Mouse (Mus musculus): Measurements from ENCODE around the gene Gm2115. TPM values are rescaled to one million over a fixed set of nuclear protein-coding genes. Genes with fewer than 3 reads are reported as not detected.

Gm2115 gene
- polyA plus RNA-seq, 1 experiment from 2014 or later, result 0.83 TPM

DNA sequence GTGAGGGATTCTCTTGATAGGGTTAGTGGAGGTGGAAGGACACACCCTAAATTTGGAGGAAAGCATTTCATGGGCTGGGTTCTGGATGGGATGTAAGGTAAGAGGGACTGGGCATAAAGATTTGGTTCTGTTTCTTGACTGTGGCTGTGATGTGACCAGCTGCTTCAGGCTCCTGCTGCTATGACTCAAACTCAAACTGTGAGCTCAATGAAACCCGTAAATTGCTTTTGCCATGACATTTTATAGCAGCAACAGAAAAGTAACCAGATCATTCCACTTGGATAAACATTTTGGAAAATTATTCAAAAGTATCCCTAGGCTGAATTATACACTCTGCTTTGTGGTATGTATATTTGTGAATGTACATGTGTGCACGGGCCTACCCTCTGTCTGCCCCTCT lies 61.9 kb downstream of the Gm2115 start:
- Histone ChIP-seq H3K9ac (no peak overlapping the region), H3K27me3 (no peaks in the 10 kb centered on the region), H3K4me1 (no peaks in the 10 kb centered on the region), H3K27ac (no peak overlapping the region), H3K36me3 (no peaks in the 10 kb centered on the region), H3K9me3 (no peaks in the 10 kb centered on the region), H3K4me2 (replicated peaks) (no peak overlapping the region), H3K4me3 (no peak overlapping the region)
- 94% methylated on average over 2 of the region's 2 CpGs for WGBS
- ATAC-seq (ENCODE audit: low FRiP score, low read depth), result no peak

DNA sequence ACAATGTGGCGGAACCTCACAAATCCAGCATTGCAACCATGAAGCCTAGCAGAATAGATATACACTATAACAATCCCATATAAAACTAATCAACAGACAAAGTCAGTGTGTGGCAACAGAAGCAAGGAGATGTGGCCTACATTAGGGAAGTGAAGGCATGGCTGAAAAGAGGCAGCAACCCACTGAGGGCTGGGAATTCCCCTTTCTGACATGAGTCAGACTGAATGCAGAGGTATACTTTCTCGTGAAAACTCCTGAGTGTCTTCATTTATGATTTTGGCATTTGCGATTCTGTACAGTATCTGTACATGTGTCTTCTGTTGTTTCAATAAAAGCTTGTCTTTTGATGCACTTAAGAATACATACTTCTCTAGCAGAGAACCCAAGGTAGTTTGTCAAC lies 62.6 kb downstream of the Gm2115 start:
- Histone ChIP-seq H3K9me3 (no peaks in the 10 kb centered on the region), H3K27me3 (no peaks in the 10 kb centered on the region), H3K27ac (no peak overlapping the region), H3K9ac (no peak overlapping the region), H3K4me2 (replicated peaks) (no peak overlapping the region), H3K36me3 (no peaks in the 10 kb centered on the region), H3K4me1 (no peaks in the 10 kb centered on the region), H3K4me3 (no peak overlapping the region)
- WGBS, result 87% methylated on average over 3 of the region's 3 CpGs
- no peak for ATAC-seq (ENCODE audit: low FRiP score, low read depth)

DNA sequence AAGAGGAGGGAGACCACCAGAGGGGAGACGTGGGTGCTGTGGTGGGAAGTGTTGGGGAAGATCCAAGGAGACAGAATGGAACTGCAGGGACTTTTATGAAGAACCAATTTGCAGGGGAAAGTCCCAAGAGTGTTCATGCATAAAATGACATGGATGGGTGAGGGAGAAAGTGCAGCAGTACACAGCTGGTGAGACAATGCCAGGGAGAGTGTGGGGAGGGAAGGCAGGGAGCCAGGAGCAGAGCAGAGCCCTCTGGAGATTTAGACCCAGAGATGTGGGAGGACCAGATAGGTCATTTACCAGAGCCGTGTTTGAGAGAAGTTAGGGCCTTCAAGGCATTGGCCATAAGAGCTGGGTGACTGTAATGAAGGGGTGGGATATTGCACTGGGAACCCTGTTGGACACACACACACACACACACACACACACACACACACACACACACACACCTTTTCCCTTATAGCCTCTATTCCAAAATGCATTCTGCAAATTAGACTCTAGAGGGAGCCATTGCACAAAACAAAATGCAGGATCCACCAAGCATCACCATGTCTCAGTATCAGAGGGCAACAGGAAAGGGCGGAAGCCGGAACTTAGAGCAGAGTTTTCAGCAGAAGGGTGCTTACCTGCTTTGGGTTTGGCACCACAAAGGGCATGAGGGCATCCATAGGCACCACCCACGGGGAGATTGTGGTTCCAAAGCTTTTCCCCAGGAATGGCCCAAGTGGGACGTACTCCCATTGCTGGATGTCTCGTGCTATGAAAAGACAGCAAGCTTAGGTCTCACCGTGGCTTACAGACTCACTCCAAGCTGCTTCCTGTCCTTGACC lies 65.5 kb downstream of the Gm2115 start:
- no peak overlapping the region for H3K4me2 ChIP-seq (replicated peaks)
- no peaks in the 10 kb centered on the region for H3K27me3 ChIP-seq
- no peaks in the 10 kb centered on the region for H3K4me1 ChIP-seq
- no peaks in the 10 kb centered on the region for H3K9me3 ChIP-seq
- H3K9ac ChIP-seq, result no peak overlapping the region
- H3K36me3 ChIP-seq, result no peaks in the 10 kb centered on the region
- ATAC-seq (ENCODE audit: low FRiP score, low read depth), result peak; percentile 74
- no peak overlapping the region for H3K27ac ChIP-seq
- WGBS, result 53% methylated on average over 8 of the region's 8 CpGs
- no peak overlapping the region for H3K4me3 ChIP-seq

DNA sequence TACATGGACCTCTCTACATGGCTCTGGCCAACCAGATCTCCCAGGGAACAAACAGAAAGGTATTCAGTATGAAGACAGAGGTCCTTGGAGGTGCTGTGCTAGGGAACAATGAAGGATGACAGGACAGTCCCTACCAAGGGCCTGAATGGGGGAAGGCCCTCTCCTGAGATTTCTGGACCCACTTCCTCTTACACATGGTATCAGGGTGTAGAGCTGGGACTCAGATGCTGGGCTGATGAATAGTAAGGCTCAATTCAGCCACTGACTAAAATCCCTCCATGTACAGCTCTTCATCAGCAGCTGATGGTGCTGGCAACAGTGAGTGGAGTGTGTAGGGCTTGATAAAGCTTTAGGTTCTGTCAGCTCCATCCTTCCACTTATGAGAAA lies 66.2 kb downstream of the Gm2115 start:
- Histone ChIP-seq H3K9me3 (no peaks in the 10 kb centered on the region), H3K27ac (no peak overlapping the region), H3K4me1 (no peaks in the 10 kb centered on the region), H3K36me3 (no peaks in the 10 kb centered on the region), H3K4me3 (no peak overlapping the region), H3K4me2 (replicated peaks) (no peak overlapping the region), H3K9ac (no peak overlapping the region), H3K27me3 (no peaks in the 10 kb centered on the region)
- no peak for ATAC-seq (ENCODE audit: low FRiP score, low read depth)

DNA sequence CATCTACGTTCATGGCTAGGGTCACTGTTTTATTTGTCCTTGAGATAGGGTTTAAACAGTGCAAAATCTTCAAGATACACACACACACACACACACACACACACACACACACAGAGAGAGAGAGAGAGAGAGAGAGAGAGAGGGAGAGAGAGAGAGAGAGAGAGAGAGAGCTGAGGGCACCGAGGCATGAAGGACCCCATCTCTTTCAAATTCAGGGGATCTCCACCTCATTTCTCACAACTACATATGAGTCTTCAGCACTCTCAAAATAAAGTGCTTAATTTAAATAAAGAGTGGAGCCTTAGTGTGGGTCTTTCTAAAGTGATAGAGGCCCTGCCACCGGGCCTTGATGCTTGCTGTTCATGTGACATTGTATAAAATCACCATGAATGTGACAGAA lies 67.2 kb downstream of the Gm2115 start:
- H3K27ac ChIP-seq, result no peak overlapping the region
- 87% methylated on average over 3 of the region's 3 CpGs for WGBS
- H3K36me3 ChIP-seq, result no peaks in the 10 kb centered on the region
- no peaks in the 10 kb centered on the region for H3K9me3 ChIP-seq
- no peaks in the 10 kb centered on the region for H3K27me3 ChIP-seq
- no peak overlapping the region for H3K9ac ChIP-seq
- H3K4me2 ChIP-seq (replicated peaks), result no peak overlapping the region
- no peak for ATAC-seq (ENCODE audit: low FRiP score, low read depth)
- H3K4me1 ChIP-seq, result no peaks in the 10 kb centered on the region
- H3K4me3 ChIP-seq, result no peak overlapping the region

DNA sequence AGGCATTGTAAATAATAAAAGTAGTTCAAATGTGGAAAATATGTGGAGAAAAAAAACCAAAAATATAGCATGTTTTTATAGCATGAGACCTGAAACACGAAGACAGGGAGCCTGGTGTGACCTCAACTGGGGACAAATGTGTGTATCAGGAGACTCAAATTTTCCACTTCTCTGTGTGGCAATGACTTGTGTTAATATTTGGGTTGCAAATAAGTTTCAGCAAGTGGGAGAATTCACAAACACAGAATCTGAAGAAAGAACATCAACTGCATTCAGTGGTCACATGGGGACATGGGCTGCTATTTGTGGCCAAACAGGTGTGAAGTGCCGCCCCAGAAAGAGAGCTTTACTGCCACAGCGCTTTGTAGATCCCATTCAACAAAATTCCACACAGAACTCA lies 67.9 kb downstream of the Gm2115 start:
- WGBS, result 69% methylated on average over 3 of the region's 3 CpGs
- no peak for ATAC-seq (ENCODE audit: low FRiP score, low read depth)
- H3K4me1 ChIP-seq, result no peaks in the 10 kb centered on the region
- no peaks in the 10 kb centered on the region for H3K9me3 ChIP-seq
- H3K4me3 ChIP-seq, result no peak overlapping the region
- H3K36me3 ChIP-seq, result no peaks in the 10 kb centered on the region
- no peaks in the 10 kb centered on the region for H3K27me3 ChIP-seq
- H3K4me2 ChIP-seq (replicated peaks), result no peak overlapping the region
- no peak overlapping the region for H3K27ac ChIP-seq
- no peak overlapping the region for H3K9ac ChIP-seq

DNA sequence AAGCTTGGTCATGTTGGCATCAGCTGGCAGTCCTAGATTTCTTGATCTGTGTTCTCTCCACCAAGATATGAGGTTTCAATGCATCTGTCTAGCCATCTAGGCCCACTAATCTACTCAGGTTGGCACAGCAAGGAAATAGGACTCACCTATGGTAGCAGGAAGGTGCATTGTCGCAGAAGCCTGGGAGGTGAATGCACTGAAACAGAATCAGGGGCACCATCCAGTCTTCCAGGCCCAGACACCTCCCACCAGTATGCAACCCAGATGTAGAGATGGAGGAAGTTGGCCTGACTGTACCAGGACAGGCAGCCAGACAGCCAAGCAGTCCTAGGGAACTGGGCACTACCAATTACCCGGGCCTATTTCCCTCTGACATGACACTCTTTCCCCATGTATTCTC lies 71.9 kb downstream of the Gm2115 start:
- Histone ChIP-seq H3K27me3 (no peaks in the 10 kb centered on the region), H3K4me2 (replicated peaks) (no peak overlapping the region), H3K27ac (no peak overlapping the region), H3K9me3 (no peaks in the 10 kb centered on the region), H3K36me3 (no peaks in the 10 kb centered on the region), H3K4me1 (peaks cover 12% of the 10 kb centered on the region), H3K4me3 (no peak overlapping the region), H3K9ac (no peak overlapping the region)
- WGBS, result 87% methylated on average over 2 of the region's 2 CpGs
- ATAC-seq (ENCODE audit: low FRiP score, low read depth), result no peak

DNA sequence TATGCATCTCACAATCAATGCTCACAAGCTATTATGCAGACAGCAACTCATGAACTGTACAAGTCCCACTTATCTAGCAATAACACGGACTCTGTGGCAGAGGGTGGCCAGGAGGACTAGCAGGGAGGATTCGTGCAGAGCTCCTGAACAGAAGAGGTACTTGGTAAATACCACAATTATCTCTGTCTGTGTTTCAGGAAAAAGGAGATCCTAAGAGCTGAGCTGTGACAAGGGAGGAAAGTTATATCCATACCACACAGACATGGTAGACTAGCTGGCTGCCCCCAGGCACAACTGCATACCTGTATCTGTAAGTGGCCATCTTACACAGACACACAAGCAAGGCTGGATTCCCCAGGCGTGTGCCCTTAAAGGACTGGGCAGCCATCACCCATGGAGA lies 72.6 kb downstream of the Gm2115 start:
- no peak for ATAC-seq (ENCODE audit: low FRiP score, low read depth)
- Histone ChIP-seq H3K9me3 (no peaks in the 10 kb centered on the region), H3K4me1 (peaks cover 12% of the 10 kb centered on the region), H3K27me3 (no peaks in the 10 kb centered on the region), H3K27ac (no peak overlapping the region), H3K9ac (no peak overlapping the region), H3K4me2 (replicated peaks) (no peak overlapping the region), H3K36me3 (no peaks in the 10 kb centered on the region), H3K4me3 (no peak overlapping the region)
- WGBS, result 82% methylated on average over 3 of the region's 3 CpGs

DNA sequence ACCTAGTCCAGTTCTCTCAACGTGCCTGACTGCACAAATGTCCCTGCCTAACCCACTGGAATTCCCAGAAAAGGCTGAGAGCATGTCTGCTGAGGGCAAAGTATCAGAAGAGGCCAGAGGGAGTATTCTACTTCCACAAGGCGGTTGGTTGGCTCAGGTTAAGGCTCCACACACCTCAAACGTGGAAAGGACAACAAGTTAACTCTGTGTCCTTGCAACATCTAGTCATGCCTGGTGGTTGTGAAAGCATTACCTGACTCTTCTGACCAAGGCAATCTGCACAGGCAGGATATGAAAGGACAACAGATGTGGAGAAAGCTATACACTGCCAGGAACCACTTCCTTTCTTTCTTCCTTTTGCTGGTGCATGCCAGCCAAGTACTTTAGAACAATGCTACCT lies 75.7 kb downstream of the Gm2115 start:
- Histone ChIP-seq H3K27ac (no peak overlapping the region), H3K4me3 (no peak overlapping the region), H3K4me2 (replicated peaks) (peak overlapping the region; percentile 94), H3K9me3 (no peaks in the 10 kb centered on the region), H3K36me3 (no peaks in the 10 kb centered on the region), H3K27me3 (no peaks in the 10 kb centered on the region), H3K9ac (no peak overlapping the region), H3K4me1 (peaks cover 12% of the 10 kb centered on the region)
- ATAC-seq (ENCODE audit: low FRiP score, low read depth), result no peak
- 58% methylated on average over 3 of the region's 3 CpGs for WGBS

DNA sequence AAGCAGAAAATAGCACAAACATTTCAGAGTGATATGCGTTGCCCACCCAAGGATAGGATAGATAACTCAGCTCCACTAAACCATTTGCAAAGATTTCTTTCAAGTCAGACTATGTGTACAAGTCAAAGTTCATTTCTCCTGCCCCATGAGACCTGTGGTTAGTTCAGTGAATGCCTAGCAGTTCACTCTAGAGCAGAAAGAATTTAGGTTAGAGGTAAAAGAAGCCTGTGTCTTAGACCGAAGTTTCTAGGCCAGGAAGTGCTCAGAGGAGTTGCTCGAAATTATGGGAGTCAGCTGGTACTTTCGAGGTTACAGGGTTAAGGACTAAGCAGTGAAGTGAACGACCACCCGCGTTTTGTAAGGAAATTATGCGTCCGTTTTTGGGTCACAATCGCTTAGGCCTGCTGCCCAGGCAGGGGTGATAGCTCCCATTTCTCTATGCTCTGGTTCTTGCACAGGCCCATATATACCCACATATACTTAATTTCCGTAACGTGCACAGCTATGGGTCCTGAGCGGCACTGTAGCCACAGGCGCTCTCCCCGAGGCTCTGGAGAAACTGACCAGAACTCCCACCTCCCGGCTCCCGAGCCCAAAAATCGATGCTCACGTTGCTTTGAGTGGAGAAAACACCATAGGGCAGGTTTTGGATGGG lies 76.4 kb downstream of the Gm2115 start:
- peak overlapping the region; percentile 56 for H3K4me3 ChIP-seq
- 7% methylated on average over 19 of the region's 19 CpGs for WGBS
- ATAC-seq (ENCODE audit: low FRiP score, low read depth), result peak; percentile 48; the same call in 1 of the 2 replicates
- peak overlapping the region; percentile 66 for H3K9ac ChIP-seq
- H3K4me2 ChIP-seq (replicated peaks), result peak overlapping the region; percentile 94
- H3K27ac ChIP-seq, result no peak overlapping the region
- H3K4me1 ChIP-seq, result peaks cover 12% of the 10 kb centered on the region
- no peaks in the 10 kb centered on the region for H3K9me3 ChIP-seq
- H3K27me3 ChIP-seq, result no peaks in the 10 kb centered on the region
- H3K36me3 ChIP-seq, result no peaks in the 10 kb centered on the region

DNA sequence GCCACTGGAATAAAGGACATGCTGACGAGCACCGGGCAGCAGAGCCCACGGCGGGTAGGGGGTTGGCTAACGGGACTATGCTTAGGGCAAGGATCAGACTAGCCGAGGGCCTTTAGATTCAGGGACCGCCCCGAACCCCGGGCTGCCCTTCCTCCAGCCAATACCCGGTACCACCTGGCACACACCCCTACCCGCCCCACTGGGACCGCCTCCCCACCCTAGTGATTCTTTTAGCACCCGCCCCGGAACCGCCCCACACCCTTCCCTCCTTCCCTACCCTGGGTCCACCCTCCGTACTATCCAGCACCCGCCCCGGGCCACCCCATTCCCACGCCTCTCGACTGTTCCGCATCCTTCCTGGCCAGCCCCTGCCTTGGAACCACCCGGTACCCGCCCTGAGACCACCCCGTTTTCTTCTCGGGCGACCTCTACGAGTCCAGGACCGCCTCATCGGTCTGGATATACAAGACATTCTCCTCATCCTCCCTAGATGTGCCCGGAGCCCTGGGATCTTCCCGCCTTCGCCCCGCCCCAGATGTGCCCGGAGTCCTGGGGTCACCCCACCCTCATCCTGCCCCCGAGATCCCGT lies 77.0 kb downstream of the Gm2115 start:
- ATAC-seq (ENCODE audit: low FRiP score, low read depth), result peak; percentile 92
- H3K4me2 ChIP-seq (replicated peaks), result peak overlapping the region; percentile 94

DNA sequence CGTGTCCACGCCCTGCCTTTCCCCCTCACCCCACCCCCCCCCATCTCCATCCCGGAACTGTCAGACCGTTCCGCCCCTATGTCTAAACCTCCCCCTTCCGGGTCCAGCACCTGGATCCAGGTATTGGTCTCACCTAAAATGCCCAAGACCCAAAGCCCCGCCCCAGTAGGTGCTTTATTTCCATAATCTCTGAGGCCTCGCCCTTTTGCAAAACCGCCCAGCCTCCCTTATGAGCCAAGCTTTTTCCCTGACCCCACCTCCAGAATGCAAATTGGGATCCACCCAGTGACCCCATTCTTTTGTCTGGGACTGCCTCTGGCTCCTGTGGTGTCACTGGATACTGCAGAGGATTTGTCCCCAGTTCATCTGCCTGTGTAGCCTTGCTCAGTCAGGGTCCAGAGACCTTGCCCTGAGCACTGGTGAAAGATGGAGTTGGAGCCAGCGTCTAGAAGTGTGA lies 77.6 kb downstream of the Gm2115 start, which contains the start of gene Fah:
Gene Fah (minus strand): TSS at position 430 of the 457 bp plus-strand sequence.
- ATAC-seq (ENCODE audit: low FRiP score, low read depth), result peak; percentile 55

More for the DNA sequence above, 77.0 kb downstream of the Gm2115 start:
- under 1% methylated on average over 36 of the region's 36 CpGs for WGBS
- H3K27ac ChIP-seq, result no peak overlapping the region
- H3K27me3 ChIP-seq, result no peaks in the 10 kb centered on the region
- H3K36me3 ChIP-seq, result no peaks in the 10 kb centered on the region
- H3K9ac ChIP-seq, result peak overlapping the region; percentile 66
- H3K4me1 ChIP-seq, result peaks cover 12% of the 10 kb centered on the region
- H3K9me3 ChIP-seq, result no peaks in the 10 kb centered on the region
- peak overlapping the region; percentile 56 for H3K4me3 ChIP-seq

More for the DNA sequence above, 77.6 kb downstream of the Gm2115 start, which contains the start of gene Fah:
- 2% methylated on average over 10 of the region's 10 CpGs for WGBS
- Histone ChIP-seq H3K27ac (no peak within 1 kb of the TSS), H3K36me3 (no peaks in the 10 kb centered on the region), H3K9me3 (no peaks in the 10 kb centered on the region), H3K27me3 (no peaks in the 10 kb centered on the region), H3K4me2 (replicated peaks) (peak within 1 kb of the TSS; percentile 94), H3K9ac (peak within 1 kb of the TSS; percentile 66), H3K4me3 (peak within 1 kb of the TSS; percentile 56), H3K4me1 (peaks cover 12% of the 10 kb centered on the region)

All from limb, embryonic 13.5 days (tissue).